Mouse (Mus musculus): ENCODE data around the gene Dnah11. TPM values are rescaled to one million over a fixed set of nuclear protein-coding genes. Genes with fewer than 3 reads are reported as not detected.
"Not testable (repeated sequence)": the region's sequence is repeated elsewhere in the genome, so short reads cannot be mapped to it uniquely, and the experiment has no call there.

Gene Dnah11
- polyA plus RNA-seq, 1 experiment from 2014 or later: 0.04 TPM

DNA sequence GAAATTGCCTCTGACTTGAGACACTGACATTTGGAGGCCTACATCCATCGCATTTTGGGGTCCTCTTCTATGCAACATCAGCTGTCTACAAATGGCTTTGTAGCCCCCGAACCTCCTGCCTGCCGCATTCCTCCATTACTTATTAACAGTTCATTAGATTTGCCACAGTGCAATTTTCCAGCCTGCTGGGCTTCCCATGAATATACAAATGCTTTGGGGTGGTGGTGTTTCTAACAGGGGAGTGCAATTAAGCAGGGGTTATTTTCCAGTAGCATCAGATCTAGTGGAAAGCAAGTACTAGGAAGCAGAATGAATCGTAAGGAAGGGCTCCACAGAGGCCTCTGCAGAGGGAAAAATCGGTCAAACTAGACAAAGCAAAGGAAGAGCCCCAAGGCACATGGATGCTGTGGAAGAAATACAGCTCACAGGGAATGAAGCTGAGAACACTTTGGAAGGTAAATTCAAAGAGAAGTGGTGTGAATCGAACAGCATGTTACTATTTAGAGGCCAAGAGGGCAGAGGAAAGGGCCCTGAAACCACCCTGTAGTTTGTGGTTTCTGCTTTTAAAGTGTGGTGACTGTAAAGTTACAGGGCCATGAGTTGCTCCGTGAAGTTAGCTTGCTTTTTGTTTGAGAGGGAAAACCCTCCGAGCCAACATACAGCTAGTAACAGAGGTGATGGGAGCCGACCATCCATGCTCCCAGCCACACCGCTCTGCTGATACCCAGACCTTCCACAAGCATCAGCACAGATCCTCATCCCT lies 282.8 kb downstream of the Dnah11 start:
- no peak for DNase-seq (ENCODE audit: low spot score)
- Histone ChIP-seq H3K4me1 (peaks cover 19% of the 10 kb centered on the region), H3K27ac (no peak overlapping the region), H3K4me3 (no peak overlapping the region), H3K36me3 (no peaks in the 10 kb centered on the region), H3K27me3 (ENCODE audit: low read depth, poor library complexity, severe bottlenecking) (peaks cover 7% of the 10 kb centered on the region; the same call in 1 of the 2 replicates), H3K9me3 (replicated peaks) (no peaks in the 10 kb centered on the region)
- 62% methylated on average over 10 of the region's 10 CpGs for WGBS

DNA sequence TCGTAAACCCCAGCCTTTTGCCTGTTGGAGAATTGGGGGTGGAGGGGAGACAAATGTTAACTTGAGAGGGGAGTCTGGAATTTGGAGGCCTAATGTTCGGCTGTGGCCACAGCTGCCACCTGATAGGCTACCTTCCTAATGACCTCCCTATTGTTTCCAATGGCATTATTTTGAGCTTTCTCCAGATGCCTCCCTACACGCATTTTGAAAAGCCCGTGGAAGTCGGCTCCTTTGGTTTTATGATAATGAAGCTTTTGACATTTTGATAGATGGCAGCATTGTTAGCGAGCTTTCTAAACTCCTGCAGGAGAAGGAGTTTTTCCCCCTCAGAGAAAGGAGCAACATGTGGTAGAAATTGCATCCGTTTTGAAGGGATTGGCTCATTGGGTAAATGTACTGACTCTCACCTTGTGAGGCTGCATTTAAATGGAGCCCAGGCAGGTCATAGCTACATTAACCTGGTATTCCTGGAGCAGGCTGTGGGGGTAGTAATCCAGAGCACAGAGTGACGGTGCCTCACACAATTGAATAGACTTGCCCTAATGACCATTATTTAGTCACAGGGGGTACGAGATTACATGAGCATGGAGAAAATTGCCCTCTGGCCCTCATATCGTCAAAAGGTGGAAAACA lies 284.1 kb downstream of the Dnah11 start:
- DNase-seq (ENCODE audit: low spot score): no peak
- Histone ChIP-seq H3K4me1 (peaks cover 19% of the 10 kb centered on the region), H3K36me3 (no peaks in the 10 kb centered on the region), H3K4me3 (no peak overlapping the region), H3K27me3 (ENCODE audit: low read depth, poor library complexity, severe bottlenecking) (peaks cover 7% of the 10 kb centered on the region; the same call in 1 of the 2 replicates), H3K9me3 (replicated peaks) (no peaks in the 10 kb centered on the region), H3K27ac (no peak overlapping the region)
- 22% methylated on average over 10 of the region's 10 CpGs for WGBS

DNA sequence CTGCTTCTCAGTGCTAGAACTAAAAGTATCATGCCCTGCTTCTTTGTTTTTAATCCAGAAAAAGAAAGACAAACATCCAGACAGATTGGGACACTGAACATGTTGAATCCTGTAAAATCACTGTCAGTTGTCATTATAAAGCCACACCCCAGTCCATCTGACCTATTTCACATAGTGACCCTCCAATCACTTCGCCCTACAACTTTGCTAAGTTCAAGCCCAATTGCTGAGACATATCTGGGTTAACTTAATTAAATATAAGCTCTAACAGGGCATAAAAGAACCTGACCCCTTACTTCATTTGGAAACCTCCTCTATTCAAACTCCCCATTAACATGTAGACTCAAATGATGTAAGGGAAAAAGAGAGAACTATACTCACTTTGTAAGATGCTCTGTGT lies 287.4 kb downstream of the Dnah11 start:
- Histone ChIP-seq H3K27me3 (ENCODE audit: low read depth, poor library complexity, severe bottlenecking) (peaks cover 7% of the 10 kb centered on the region; the same call in 1 of the 2 replicates), H3K36me3 (no peaks in the 10 kb centered on the region), H3K4me3 (no peak overlapping the region), H3K4me1 (peaks cover 19% of the 10 kb centered on the region), H3K9me3 (replicated peaks) (no peaks in the 10 kb centered on the region), H3K27ac (no peak overlapping the region)
- no peak for DNase-seq (ENCODE audit: low spot score)
- WGBS: 86% methylated on average over 1 of the region's 1 CpGs

DNA sequence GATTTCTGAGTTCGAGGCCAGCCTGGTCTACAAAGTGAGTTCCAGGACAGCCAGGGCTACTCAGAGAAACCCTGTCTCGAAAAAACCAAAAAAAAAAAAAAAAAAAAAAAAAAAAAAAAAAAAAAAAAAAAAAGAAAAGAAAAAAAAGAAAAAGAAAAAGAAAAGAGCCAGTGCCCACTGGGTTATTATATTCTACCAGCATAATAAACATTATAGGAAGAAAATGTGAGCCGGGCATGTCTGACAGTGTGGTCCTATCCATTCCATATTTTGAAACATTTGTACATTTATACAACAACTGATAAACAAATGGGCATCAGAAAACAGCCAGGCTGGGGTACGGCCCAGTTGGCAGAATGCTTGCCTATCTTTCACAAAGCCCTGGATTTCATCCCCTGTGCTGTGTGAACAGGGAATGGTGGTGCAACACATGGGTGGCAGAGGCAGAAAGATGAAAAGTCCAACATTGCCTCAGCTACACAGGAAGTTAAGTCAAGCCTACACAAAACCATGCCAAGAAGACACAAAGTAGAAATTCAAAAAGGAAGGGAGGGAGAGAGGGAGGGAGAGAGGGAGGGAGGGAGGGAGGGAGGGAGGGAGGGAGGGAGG lies 293.5 kb downstream of the Dnah11 start:
- not testable (repeated sequence) for H3K27me3 ChIP-seq (ENCODE audit: low read depth, poor library complexity, severe bottlenecking)
- 86% methylated on average over 4 of the region's 4 CpGs for WGBS

DNA sequence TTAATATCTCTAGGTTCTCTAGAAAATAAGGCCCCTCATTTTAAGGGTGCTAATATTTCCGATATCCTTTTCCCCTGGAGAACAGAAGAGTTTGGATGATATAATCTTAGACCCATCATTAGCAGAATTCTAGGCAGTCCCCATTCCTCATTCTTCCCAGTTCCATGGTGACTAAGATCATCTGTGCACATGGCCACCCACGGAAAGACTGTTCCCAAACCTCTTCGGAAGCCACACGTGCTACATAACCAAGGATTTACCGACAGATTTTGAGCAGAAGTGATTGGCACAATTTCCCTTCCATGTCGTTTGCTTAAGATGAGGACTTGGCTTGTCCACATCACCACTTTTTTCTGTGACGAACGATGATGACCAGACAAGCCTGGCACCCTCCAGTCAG lies 295.2 kb downstream of the Dnah11 start:
- WGBS: 86% methylated on average over 8 of the region's 8 CpGs
- H3K9me3 ChIP-seq (replicated peaks): no peaks in the 10 kb centered on the region
- H3K4me3 ChIP-seq: no peak overlapping the region
- DNase-seq (ENCODE audit: low spot score): no peak
- H3K27ac ChIP-seq: no peak overlapping the region
- H3K4me1 ChIP-seq: no peaks in the 10 kb centered on the region
- no peaks in the 10 kb centered on the region for H3K36me3 ChIP-seq
- H3K27me3 ChIP-seq (ENCODE audit: low read depth, poor library complexity, severe bottlenecking): no peaks in the 10 kb centered on the region

More for the DNA sequence above, 293.5 kb downstream of the Dnah11 start:
- not testable (repeated sequence) for H3K9me3 ChIP-seq (replicated peaks); H3K36me3 ChIP-seq; H3K4me3 ChIP-seq; DNase-seq (ENCODE audit: low spot score); H3K27ac ChIP-seq; H3K4me1 ChIP-seq

DNA sequence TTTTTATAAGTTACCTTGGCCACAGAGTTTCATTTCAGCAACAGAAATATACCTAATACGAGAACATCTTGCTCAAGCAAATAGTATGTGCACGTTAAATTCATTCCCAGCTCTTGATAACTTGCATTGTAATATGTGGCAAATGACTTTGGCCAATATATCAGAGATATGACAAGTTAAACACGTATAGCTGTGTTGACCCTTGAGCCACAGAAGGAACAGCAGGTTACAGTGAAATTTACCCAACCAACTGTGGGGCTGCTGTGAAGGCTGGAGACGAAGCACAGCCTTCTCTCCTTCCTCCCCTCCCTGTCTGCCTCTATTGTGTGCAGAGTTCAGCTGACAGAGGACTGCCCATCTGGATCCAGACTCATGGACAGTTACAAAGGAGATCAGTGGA lies 297.5 kb downstream of the Dnah11 start:
- not testable (repeated sequence) for DNase-seq (ENCODE audit: low spot score); H3K27ac ChIP-seq; H3K36me3 ChIP-seq; H3K4me3 ChIP-seq; H3K9me3 ChIP-seq (replicated peaks); H3K4me1 ChIP-seq; H3K27me3 ChIP-seq (ENCODE audit: low read depth, poor library complexity, severe bottlenecking)
- 71% methylated on average over 2 of the region's 4 CpGs for WGBS

DNA sequence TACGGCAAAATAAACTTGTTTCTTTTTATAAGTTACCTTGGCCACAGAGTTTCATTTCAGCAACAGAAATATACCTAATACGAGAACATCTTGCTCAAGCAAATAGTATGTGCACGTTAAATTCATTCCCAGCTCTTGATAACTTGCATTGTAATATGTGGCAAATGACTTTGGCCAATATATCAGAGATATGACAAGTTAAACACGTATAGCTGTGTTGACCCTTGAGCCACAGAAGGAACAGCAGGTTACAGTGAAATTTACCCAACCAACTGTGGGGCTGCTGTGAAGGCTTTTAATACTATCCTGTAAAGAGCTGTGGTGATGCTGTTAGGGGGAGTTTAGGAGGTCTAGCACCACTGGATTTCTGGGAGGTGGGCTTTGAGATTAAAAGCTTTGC lies 298.0 kb downstream of the Dnah11 start:
- H3K4me3 ChIP-seq; H3K9me3 ChIP-seq (replicated peaks); H3K27me3 ChIP-seq (ENCODE audit: low read depth, poor library complexity, severe bottlenecking); H3K36me3 ChIP-seq; H3K27ac ChIP-seq; H3K4me1 ChIP-seq; DNase-seq (ENCODE audit: low spot score): not testable (repeated sequence)
- 84% methylated on average over 1 of the region's 4 CpGs for WGBS

DNA sequence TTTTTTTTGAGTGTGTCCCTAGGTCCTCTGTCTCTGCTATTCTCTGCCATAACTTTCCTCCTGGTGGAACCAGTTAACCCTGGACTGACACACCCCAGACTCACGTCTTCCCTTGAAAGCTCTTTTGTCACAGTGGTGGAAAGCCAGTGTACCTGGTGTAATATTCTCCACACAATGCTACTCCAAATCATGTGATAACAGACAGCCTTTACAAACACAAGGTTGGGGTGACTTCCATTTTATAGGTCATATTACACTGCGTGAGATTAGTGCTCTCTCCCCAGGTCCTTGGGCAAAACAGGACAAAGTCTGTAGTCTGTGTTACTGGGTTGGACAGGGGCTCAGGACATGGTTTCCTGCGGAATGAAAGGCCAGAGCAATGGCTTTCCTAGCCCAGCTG lies 311.4 kb downstream of the Dnah11 start:
- H3K27me3 ChIP-seq (ENCODE audit: low read depth, poor library complexity, severe bottlenecking): no peaks in the 10 kb centered on the region
- H3K27ac ChIP-seq: no peak overlapping the region
- no peaks in the 10 kb centered on the region for H3K4me1 ChIP-seq
- peaks cover 8% of the 10 kb centered on the region for H3K36me3 ChIP-seq
- DNase-seq (ENCODE audit: low spot score): no peak
- 88% methylated on average over 3 of the region's 3 CpGs for WGBS
- no peak overlapping the region for H3K4me3 ChIP-seq
- H3K9me3 ChIP-seq (replicated peaks): no peaks in the 10 kb centered on the region

DNA sequence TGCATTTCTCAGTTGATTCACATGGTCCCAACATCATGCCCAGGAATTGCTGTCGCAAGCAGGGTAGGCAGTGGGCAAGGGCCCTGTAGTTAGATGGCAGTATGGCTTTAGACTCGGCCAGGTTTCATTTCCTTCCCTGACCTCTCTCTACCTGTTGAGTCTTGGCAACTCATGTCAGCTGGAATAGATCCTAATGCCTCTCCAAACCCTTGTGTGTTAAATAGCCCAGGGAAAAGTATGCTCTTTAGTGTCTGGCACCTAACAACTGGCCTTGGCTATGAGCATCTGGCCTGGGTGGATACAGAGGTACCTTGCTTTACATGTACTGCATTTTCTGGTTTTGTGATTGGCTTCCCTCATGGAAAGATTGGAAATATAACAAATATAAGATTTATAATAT lies 314.2 kb downstream of the Dnah11 start:
- peaks cover 35% of the 10 kb centered on the region for H3K36me3 ChIP-seq
- H3K4me3 ChIP-seq: no peak overlapping the region
- no peak for DNase-seq (ENCODE audit: low spot score)
- H3K9me3 ChIP-seq (replicated peaks): no peaks in the 10 kb centered on the region
- H3K4me1 ChIP-seq: no peaks in the 10 kb centered on the region
- WGBS: 87% methylated on average over 2 of the region's 2 CpGs
- no peaks in the 10 kb centered on the region for H3K27me3 ChIP-seq (ENCODE audit: low read depth, poor library complexity, severe bottlenecking)
- no peak overlapping the region for H3K27ac ChIP-seq

DNA sequence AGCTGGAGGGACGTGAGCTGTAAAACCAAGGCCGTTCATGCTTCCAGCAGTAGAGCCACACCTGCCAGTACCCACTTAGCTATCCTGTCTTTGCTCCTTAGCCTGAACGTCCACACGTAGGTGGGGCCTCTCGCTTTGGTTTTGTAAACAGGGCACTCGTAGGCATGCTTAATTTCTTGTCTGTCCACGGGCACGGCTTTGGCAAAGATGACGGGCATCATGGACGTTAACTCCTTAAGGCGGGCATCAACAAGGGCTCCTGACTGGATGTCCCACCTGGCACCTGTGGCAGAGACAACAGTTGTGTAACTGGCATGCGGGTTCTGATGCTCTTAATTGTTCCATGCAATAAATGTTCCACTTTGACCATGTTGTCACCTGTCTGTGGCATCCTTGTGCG lies 320.5 kb downstream of the Dnah11 start:
- Histone ChIP-seq H3K4me3 (no peak overlapping the region), H3K36me3 (peaks cover 97% of the 10 kb centered on the region)

DNA sequence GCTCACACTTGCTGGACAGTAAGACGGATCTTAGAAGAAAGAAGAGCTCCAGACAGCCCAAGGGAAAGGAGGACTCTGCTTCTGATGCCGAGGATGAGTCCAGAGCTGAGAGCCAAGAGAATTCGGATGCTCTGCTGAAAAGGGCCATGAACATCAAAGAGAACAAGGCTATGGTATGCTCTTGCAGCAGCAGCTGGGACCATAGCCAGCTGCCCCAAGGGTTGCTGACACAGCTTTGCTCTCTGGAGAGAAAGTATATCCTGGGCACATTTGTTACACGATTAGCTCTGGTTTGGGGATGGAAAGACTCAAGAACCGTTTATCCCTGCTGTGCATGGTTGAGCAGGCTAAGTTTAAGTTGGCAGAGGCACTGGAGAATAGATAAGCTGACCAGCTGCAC lies 326.6 kb downstream of the Dnah11 start:
- Histone ChIP-seq H3K4me3 (no peak overlapping the region), H3K4me1 (no peaks in the 10 kb centered on the region), H3K9me3 (replicated peaks) (0 out of 2 replicates have a peak, but pooled peaks cover 4% of the 10 kb centered on the region), H3K27ac (no peak overlapping the region), H3K27me3 (ENCODE audit: low read depth, poor library complexity, severe bottlenecking) (no peaks in the 10 kb centered on the region), H3K36me3 (peaks cover 99% of the 10 kb centered on the region)
- 91% methylated on average over 5 of the region's 5 CpGs for WGBS
- no peak for DNase-seq (ENCODE audit: low spot score)

More for the DNA sequence above, 320.5 kb downstream of the Dnah11 start:
- Histone ChIP-seq H3K4me1 (no peaks in the 10 kb centered on the region), H3K27me3 (ENCODE audit: low read depth, poor library complexity, severe bottlenecking) (no peaks in the 10 kb centered on the region), H3K9me3 (replicated peaks) (no peaks in the 10 kb centered on the region), H3K27ac (no peak overlapping the region)
- DNase-seq (ENCODE audit: low spot score): no peak
- 96% methylated on average over 13 of the region's 13 CpGs for WGBS

DNA sequence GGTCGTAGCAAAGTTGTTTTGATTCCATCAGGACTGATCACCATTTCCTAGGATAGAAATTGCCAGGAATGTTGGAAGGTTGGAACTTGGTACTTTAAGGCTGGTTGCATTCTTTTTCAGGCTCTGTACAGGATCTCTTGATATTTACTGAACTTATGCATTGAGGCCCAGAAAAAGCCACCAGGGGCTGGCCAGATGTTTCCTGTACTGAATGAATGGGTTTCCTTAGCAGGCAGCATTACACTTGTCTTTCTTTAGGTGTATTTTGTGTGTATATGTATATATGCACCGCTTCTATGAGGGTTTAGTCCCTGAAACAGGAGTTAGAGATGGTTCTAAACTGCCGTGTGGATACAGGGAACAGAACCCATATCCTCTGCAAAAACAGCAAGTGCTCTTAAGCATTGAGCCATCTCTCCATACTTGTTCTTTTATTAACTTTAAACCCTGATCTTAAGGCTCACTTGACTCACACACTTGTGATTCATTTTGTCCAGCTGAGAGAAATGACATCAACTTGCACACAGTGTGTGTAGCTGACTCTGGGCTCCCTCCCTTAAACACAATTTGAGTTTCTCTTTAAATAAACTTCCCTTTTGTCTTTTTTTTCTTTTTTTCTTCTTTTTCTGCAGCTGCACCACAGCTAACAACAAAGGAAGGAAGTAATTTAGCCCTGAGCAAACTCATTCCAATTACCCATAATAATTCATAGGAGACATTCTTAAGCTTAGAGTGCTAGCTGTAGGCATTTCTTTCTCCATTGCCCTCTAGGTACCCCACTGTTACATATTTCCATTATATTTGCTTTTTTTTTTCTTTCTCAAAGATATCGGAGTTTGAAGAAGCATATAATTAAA lies 330.9 kb downstream of the Dnah11 start:
- 93% methylated on average over 4 of the region's 4 CpGs for WGBS
- Histone ChIP-seq H3K4me3 (no peak overlapping the region), H3K27me3 (ENCODE audit: low read depth, poor library complexity, severe bottlenecking) (no peaks in the 10 kb centered on the region), H3K9me3 (replicated peaks) (0 out of 2 replicates have a peak, but pooled peaks cover 4% of the 10 kb centered on the region), H3K4me1 (peaks cover 8% of the 10 kb centered on the region), H3K27ac (no peak overlapping the region), H3K36me3 (peaks cover 85% of the 10 kb centered on the region)
- DNase-seq (ENCODE audit: low spot score): no peak

Measured in limb, embryonic 10.5 days (tissue).